Mouse (Mus musculus): ENCODE measurements around the gene Mpnd. TPM values are rescaled to one million over a fixed set of nuclear protein-coding genes. Genes with fewer than 3 reads are reported as not detected.
A peak's percentile ranks its signal among the peaks of the same experiment; 100 is the strongest.

The Mpnd gene
- polyA plus RNA-seq, 1 experiment = 188 TPM

DNA sequence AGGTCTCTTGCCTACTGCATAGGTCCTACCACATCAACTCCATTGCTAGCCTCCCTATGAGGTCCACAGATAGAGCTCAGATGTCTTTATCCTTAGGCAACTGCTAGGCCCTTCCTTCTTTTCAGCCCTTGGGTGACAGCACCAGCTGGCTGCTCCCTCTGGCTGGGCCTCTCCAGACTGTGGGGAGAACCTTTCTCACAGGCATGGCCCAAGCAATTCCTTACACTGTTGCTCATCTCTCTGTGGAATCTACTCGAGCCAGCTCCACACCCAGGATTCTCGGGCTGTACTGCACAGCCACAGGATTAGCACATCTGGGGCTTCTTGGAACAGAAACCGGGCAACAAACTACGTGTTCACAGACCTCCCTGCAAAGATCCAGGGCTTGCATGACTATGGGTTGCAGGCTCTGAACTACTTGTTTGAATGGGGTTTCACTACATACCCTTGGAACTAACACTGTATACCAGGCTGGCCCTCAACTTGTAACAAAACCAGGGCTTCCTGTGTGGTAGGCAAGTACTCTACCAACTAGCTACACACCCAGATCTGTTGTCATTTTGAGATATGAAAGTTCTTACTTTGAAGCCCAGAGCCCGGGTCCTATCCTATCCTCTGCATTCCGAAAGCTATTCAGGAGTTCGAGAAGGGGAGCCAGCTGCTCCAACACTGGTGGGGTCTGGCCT is 28.7 kb downstream of the Mpnd start:
- Histone ChIP-seq H3K36me3 (ENCODE audit: control insufficient read depth, insufficient read depth, low read length) (no peaks in the 10 kb centered on the region), H3K27ac (ENCODE audit: control insufficient read depth, insufficient read depth, low read length) (peak overlapping the region; percentile 72), H3K4me3 (ENCODE audit: control insufficient read depth, insufficient read depth, low read length) (peak overlapping the region; percentile 31; the same call in 1 of the 2 replicates), H3K27me3 (ENCODE audit: control insufficient read depth, insufficient read depth, low read length) (no peaks in the 10 kb centered on the region), H3K4me1 (replicated peaks; ENCODE audit: control insufficient read depth, insufficient read depth, low read length) (peaks cover 52% of the 10 kb centered on the region)
- TF ChIP-seq CTCF (IDR thresholded peaks at IDR 0.05; ENCODE audit: borderline replicate concordance, control insufficient read depth, extremely low read depth, insufficient read depth, low read length, poor library complexity) (no peak), POLR2A (IDR thresholded peaks at IDR 0.05; ENCODE audit: control insufficient read depth, extremely low read depth, insufficient read depth, low read length, poor library complexity) (no peak)
- WGBS = 68% methylated on average over 7 of the region's 7 CpGs
- DNase-seq = no peak

DNA sequence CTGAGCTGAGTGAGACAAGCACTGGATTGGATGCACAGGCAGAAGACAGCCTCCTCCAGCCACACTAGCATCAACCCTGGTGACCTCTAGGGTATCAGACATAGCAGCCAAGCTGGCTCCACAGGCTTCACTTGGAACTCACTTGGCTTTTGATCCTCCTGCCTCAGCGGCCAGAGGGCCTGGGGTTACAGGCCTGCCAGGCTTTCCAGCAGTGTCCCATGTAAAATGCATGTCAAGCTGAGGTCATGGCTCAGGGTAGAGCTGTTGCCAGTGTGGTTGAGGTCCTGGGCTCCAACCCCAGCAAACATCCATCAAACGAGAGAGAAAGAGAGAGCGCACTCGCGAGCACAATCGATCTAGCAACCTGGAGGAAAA is 29.2 kb downstream of the Mpnd start:
- TF ChIP-seq CTCF (IDR thresholded peaks at IDR 0.05; ENCODE audit: borderline replicate concordance, control insufficient read depth, extremely low read depth, insufficient read depth, low read length, poor library complexity) = no peak
- H3K4me3 ChIP-seq (ENCODE audit: control insufficient read depth, insufficient read depth, low read length) = peak overlapping the region; percentile 31
- H3K27me3 ChIP-seq (ENCODE audit: control insufficient read depth, insufficient read depth, low read length) = no peaks in the 10 kb centered on the region
- peaks cover 48% of the 10 kb centered on the region for H3K4me1 ChIP-seq (replicated peaks; ENCODE audit: control insufficient read depth, insufficient read depth, low read length)
- no peak for DNase-seq
- H3K36me3 ChIP-seq (ENCODE audit: control insufficient read depth, insufficient read depth, low read length) = no peaks in the 10 kb centered on the region
- WGBS = 66% methylated on average over 6 of the region's 6 CpGs
- peak overlapping the region; percentile 72 for H3K27ac ChIP-seq (ENCODE audit: control insufficient read depth, insufficient read depth, low read length)

DNA sequence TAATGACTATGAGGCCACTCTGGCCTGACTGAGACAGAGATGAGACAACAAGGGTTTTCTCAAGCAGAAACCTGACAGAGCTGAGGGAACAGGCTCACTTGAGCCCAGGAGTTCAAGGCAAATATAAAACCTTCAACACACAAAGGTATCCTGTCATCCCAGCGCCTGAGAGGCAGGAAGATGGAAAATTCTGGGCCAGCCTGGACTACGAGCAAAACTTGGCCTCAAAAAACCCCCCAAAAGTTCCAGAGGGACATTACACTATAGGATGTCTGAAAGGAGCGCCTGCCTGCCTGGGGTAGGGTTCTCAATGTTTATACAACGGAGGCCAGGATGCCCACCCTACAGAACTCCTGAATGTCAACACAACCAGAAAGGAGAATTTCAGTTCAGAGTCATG is 29.7 kb downstream of the Mpnd start:
- Histone ChIP-seq H3K4me1 (replicated peaks; ENCODE audit: control insufficient read depth, insufficient read depth, low read length) (peaks cover 46% of the 10 kb centered on the region), H3K27ac (ENCODE audit: control insufficient read depth, insufficient read depth, low read length) (peak overlapping the region; percentile 72; the same call in 1 of the 2 replicates), H3K27me3 (ENCODE audit: control insufficient read depth, insufficient read depth, low read length) (no peaks in the 10 kb centered on the region), H3K4me3 (ENCODE audit: control insufficient read depth, insufficient read depth, low read length) (peak overlapping the region; percentile 31), H3K36me3 (ENCODE audit: control insufficient read depth, insufficient read depth, low read length) (no peaks in the 10 kb centered on the region)
- no peak for DNase-seq
- no peak for TF ChIP-seq POLR2A (IDR thresholded peaks at IDR 0.05; ENCODE audit: control insufficient read depth, extremely low read depth, insufficient read depth, low read length, poor library complexity)
- no peak for TF ChIP-seq CTCF (IDR thresholded peaks at IDR 0.05; ENCODE audit: borderline replicate concordance, control insufficient read depth, extremely low read depth, insufficient read depth, low read length, poor library complexity)
- 62% methylated on average over 4 of the region's 4 CpGs for WGBS

DNA sequence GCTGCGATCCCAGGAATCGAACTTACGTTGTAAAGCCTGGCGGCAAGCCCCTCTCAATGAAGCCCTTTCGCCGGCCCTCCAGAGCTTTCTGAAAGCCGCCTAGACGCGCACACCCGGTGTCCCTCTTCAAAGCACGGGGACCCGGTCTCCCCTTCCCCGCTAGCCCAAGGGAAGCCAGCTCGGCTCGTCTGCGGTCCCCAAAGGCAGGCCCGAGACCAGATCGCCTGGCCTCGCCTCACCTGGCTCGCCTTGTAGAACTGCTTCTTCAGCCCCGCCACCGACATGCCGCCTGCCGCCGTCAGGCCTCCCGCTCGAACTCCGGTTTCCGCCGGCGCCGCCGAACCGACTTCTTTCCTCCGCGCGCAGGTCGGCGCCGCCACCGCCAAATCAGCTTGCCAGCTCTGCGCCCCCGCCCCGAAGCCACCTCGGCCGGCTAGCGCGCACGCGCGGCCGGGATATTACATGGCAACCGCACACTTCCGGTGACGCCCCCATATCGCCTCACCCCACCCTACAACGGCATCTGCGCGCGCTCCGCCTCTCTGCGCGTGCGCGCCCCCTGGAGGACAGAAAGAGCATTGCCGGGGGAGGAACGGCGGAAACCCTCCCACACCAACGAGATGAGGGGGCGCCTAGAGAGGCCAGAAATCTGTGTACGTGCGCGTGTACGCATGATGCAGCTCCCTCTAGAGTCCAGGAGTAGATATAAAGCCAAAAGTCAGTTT is 30.8 kb downstream of the Mpnd start, which contains the start of gene Sh3gl1:
Sh3gl1 (minus strand) TSS at position 460 of the 725 bp plus-strand sequence.
- Histone ChIP-seq H3K4me1 (replicated peaks; ENCODE audit: control insufficient read depth, insufficient read depth, low read length) (peaks cover 42% of the 10 kb centered on the region), H3K27me3 (ENCODE audit: control insufficient read depth, insufficient read depth, low read length) (no peaks in the 10 kb centered on the region), H3K36me3 (ENCODE audit: control insufficient read depth, insufficient read depth, low read length) (no peaks in the 10 kb centered on the region), H3K4me3 (ENCODE audit: control insufficient read depth, insufficient read depth, low read length) (peak within 1 kb of the TSS; percentile 84), H3K27ac (ENCODE audit: control insufficient read depth, insufficient read depth, low read length) (peak within 1 kb of the TSS; percentile 77)
- under 1% methylated on average over 74 of the region's 74 CpGs for WGBS
- DNase-seq = peak; percentile 100
- peak; percentile 98 for TF ChIP-seq POLR2A (IDR thresholded peaks at IDR 0.05; ENCODE audit: control insufficient read depth, extremely low read depth, insufficient read depth, low read length, poor library complexity)
- TF ChIP-seq CTCF (IDR thresholded peaks at IDR 0.05; ENCODE audit: borderline replicate concordance, control insufficient read depth, extremely low read depth, insufficient read depth, low read length, poor library complexity) = peak; percentile 100

DNA sequence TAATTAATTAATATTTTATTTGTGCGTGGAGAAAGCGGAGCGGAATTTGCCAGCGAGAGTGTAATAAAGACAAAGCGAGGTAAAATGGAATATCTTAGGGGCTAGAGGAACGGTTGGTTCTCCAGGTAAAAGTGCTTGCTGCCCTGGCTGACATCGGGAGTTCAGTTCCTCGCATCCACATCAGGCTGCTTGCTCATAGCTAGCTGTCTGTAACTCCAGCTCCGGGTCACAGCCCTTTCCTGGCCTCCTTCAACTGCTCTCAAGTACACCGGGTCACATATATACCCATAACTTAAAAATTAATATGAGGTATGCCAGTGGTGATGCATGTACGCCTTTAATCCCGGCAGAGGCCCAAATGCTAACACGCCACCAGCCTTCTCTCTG is 31.4 kb downstream of the Mpnd start:
- no peak overlapping the region for H3K4me3 ChIP-seq (ENCODE audit: control insufficient read depth, insufficient read depth, low read length)
- H3K4me1 ChIP-seq (replicated peaks; ENCODE audit: control insufficient read depth, insufficient read depth, low read length) = peaks cover 38% of the 10 kb centered on the region
- TF ChIP-seq POLR2A (IDR thresholded peaks at IDR 0.05; ENCODE audit: control insufficient read depth, extremely low read depth, insufficient read depth, low read length, poor library complexity) (no peak), CTCF (IDR thresholded peaks at IDR 0.05; ENCODE audit: borderline replicate concordance, control insufficient read depth, extremely low read depth, insufficient read depth, low read length, poor library complexity) (no peak)
- H3K36me3 ChIP-seq (ENCODE audit: control insufficient read depth, insufficient read depth, low read length) = no peaks in the 10 kb centered on the region
- no peaks in the 10 kb centered on the region for H3K27me3 ChIP-seq (ENCODE audit: control insufficient read depth, insufficient read depth, low read length)
- DNase-seq = no peak
- 35% methylated on average over 13 of the region's 13 CpGs for WGBS
- no peak overlapping the region for H3K27ac ChIP-seq (ENCODE audit: control insufficient read depth, insufficient read depth, low read length)

DNA sequence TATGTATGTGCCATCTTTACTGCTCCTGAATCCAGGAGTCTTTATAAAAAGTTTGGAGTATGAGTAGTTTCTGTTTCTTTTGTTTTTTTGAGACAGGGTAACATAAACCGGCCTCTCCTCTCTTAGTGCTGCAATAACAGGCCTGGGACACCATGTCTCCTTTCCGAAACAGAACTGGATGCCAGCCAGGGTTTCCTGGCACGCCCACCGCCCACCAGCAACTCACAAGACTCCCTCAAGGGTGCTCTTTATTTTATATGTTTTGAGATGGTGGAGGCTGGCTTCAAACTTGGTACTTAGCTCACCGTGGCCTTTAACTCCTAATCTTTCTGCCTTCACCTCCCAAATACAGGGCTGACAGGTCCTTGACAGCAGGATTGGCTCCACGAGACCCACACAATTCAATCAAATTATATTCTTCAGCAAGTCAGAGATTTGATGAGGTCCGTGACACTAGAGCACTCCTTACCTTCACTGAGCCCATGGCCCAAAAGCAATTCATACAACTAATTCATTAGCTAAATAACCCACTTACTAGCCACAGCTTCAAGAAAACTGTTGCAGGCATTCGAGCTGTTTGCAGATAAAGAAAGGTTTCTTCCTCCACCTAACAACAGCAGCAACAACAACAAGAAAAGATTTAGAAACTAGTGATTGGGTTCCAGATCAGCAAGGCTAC is 33.2 kb downstream of the Mpnd start:
- 91% methylated on average over 8 of the region's 8 CpGs for WGBS
- peaks cover 26% of the 10 kb centered on the region for H3K4me1 ChIP-seq (replicated peaks; ENCODE audit: control insufficient read depth, insufficient read depth, low read length)

More for the DNA sequence above, 33.2 kb downstream of the Mpnd start:
- no peak overlapping the region for H3K4me3 ChIP-seq (ENCODE audit: control insufficient read depth, insufficient read depth, low read length)
- H3K27me3 ChIP-seq (ENCODE audit: control insufficient read depth, insufficient read depth, low read length) = no peaks in the 10 kb centered on the region
- no peak for DNase-seq
- no peak overlapping the region for H3K27ac ChIP-seq (ENCODE audit: control insufficient read depth, insufficient read depth, low read length)
- TF ChIP-seq POLR2A (IDR thresholded peaks at IDR 0.05; ENCODE audit: control insufficient read depth, extremely low read depth, insufficient read depth, low read length, poor library complexity) (no peak), CTCF (IDR thresholded peaks at IDR 0.05; ENCODE audit: borderline replicate concordance, control insufficient read depth, extremely low read depth, insufficient read depth, low read length, poor library complexity) (no peak)
- no peaks in the 10 kb centered on the region for H3K36me3 ChIP-seq (ENCODE audit: control insufficient read depth, insufficient read depth, low read length)

All from thymus, adult 2 months (tissue).